Mouse (Mus musculus) lung, adult 2 months (tissue): ENCODE data around the gene Slc24a1. TPM values are rescaled to one million over a fixed set of nuclear protein-coding genes. Genes with fewer than 3 reads are reported as not detected.
A peak's percentile ranks its signal among the peaks of the same experiment; 100 is the strongest.
"Not testable (repeated sequence)": the region's sequence is repeated elsewhere in the genome, so short reads cannot be mapped to it uniquely, and the experiment has no call there.

Experiments used
- DNase-seq: peaks from one replicate; pipeline ENCODE4 v3.0.0; 2022
- H3K4me1 ChIP-seq: fragments of 200-500 bp; 2 replicates; pipeline ENCODE4 v1.6.1; 2011; ENCODE audit warnings: low read length; ENCODE audit not compliant: control insufficient read depth, insufficient read depth
- H3K4me3 ChIP-seq: fragments of 200-500 bp; replicated peaks from 2 replicates; pipeline ENCODE3; 2011; ENCODE audit warnings: low read depth, mild to moderate bottlenecking, control low read depth, low read length; ENCODE audit errors: extremely low read depth
- CTCF ChIP-seq: fragments of 200-500 bp; IDR thresholded peaks from 2 replicates; pipeline ENCODE4 v1.5.1; 2011; ENCODE audit warnings: mild to moderate bottlenecking, low read length, control low read depth; ENCODE audit not compliant: insufficient read depth
- POLR2A ChIP-seq: fragments of 200-500 bp; IDR thresholded peaks from 2 replicates; pipeline ENCODE4 v1.6.1; 2011; ENCODE audit warnings: low read depth, mild to moderate bottlenecking, control low read depth, low read length, borderline replicate concordance; ENCODE audit errors: extremely low read depth
- WGBS: fragments of 180-500 bp; shearing (Covaris S2); methylation state at CpG from one replicate; pipeline ENCODE4 v1.1.7; 2018; 5-methylcytosine and 5-hydroxymethylcytosine counted together
- polyA plus RNA-seq: library from polyadenylated mRNA; depleted of rRNA; stranded (reverse); fragments of >200 nt; gene quantifications from 2 replicates; pipeline ENCODE4 v1.2.3, GENCODE M21; 2012; rRNA removed

Gene Slc24a1
- 0.05 TPM in 1 of 2 replicates, not detected in the other for polyA plus RNA-seq

GRCm38 (mm10) chr9:64951161-64951657, at the start of gene Slc24a1:
Slc24a1 (minus strand) TSS chr9:64951607.
- TF ChIP-seq CTCF (no peak), POLR2A (no peak)
- DNase-seq = no peak
- 42% methylated on average over 11 of the region's 11 CpGs for WGBS
- H3K4me3 ChIP-seq = no peak within 1 kb of the TSS
- no peaks in the 10 kb centered on the region for H3K4me1 ChIP-seq

- 84% methylated on average over 1 of the region's 1 CpGs for WGBS
- H3K4me1 ChIP-seq, H3K4me3 ChIP-seq, DNase-seq: not testable (repeated sequence)
Observed at GRCm38 (mm10) chr9:64995464-64995863, 44.1 kb upstream of the Slc24a1 start.

- no peak for DNase-seq
- 83% methylated on average over 7 of the region's 7 CpGs for WGBS
- no peak for TF ChIP-seq CTCF
- TF ChIP-seq POLR2A = no peak
- Histone ChIP-seq H3K4me3 (no peak overlapping the region), H3K4me1 (no peaks in the 10 kb centered on the region)
Observed at GRCm38 (mm10) chr9:64990291-64990690, 38.9 kb upstream of the Slc24a1 start.

- TF ChIP-seq CTCF (no peak), POLR2A (no peak)
- no peak overlapping the region for H3K4me3 ChIP-seq
- H3K4me1 ChIP-seq = no peaks in the 10 kb centered on the region
- WGBS = 88% methylated on average over 6 of the region's 6 CpGs
- no peak for DNase-seq
Observed at GRCm38 (mm10) chr9:64988443-64988842, 37.0 kb upstream of the Slc24a1 start.

- TF ChIP-seq CTCF = no peak
- no peak for DNase-seq
- Histone ChIP-seq H3K4me1 (no peaks in the 10 kb centered on the region), H3K4me3 (no peak overlapping the region)
- WGBS = 85% methylated on average over 2 of the region's 2 CpGs
Observed at GRCm38 (mm10) chr9:64987651-64988050, 36.2 kb upstream of the Slc24a1 start.

- no peak for DNase-seq
- no peaks in the 10 kb centered on the region for H3K4me1 ChIP-seq
- TF ChIP-seq POLR2A (no peak), CTCF (no peak)
- no peak overlapping the region for H3K4me3 ChIP-seq
- WGBS = 87% methylated on average over 9 of the region's 9 CpGs
Observed at GRCm38 (mm10) chr9:64985807-64986206, 34.4 kb upstream of the Slc24a1 start.

- Histone ChIP-seq H3K4me3 (no peak overlapping the region), H3K4me1 (no peaks in the 10 kb centered on the region)
- WGBS = 61% methylated on average over 8 of the region's 8 CpGs
- no peak for TF ChIP-seq POLR2A
- no peak for TF ChIP-seq CTCF
- DNase-seq = no peak
Observed at GRCm38 (mm10) chr9:64985037-64985794, 33.8 kb upstream of the Slc24a1 start.

GRCm38 (mm10) chr9:64981904-64982303, 30.5 kb upstream of the Slc24a1 start:
- no peak overlapping the region for H3K4me3 ChIP-seq
- DNase-seq = no peak
- WGBS = 59% methylated on average over 1 of the region's 1 CpGs
- TF ChIP-seq CTCF = no peak
- TF ChIP-seq POLR2A = no peak
- no peaks in the 10 kb centered on the region for H3K4me1 ChIP-seq

GRCm38 (mm10) chr9:64980548-64980947, 29.1 kb upstream of the Slc24a1 start:
- H3K4me3 ChIP-seq = no peak overlapping the region
- TF ChIP-seq CTCF = no peak
- TF ChIP-seq POLR2A = no peak
- 73% methylated on average over 3 of the region's 3 CpGs for WGBS
- no peaks in the 10 kb centered on the region for H3K4me1 ChIP-seq
- no peak for DNase-seq

GRCm38 (mm10) chr9:64960978-64961320, 9.5 kb upstream of the Slc24a1 start:
- no peak for DNase-seq
- Histone ChIP-seq H3K4me1 (peaks cover 4% of the 10 kb centered on the region; the same call in 1 of the 2 replicates), H3K4me3 (peak overlapping the region; percentile 66)
- WGBS = 0% methylated on average over 17 of the region's 17 CpGs
- no peak for TF ChIP-seq CTCF
- no peak for TF ChIP-seq POLR2A
